Mouse (Mus musculus) midbrain, embryonic 10.5 days (tissue): ENCODE results near the gene Gm2a. TPM values are rescaled to one million over a fixed set of nuclear protein-coding genes. Genes with fewer than 3 reads are reported as not detected.
"Not testable (repeated sequence)": the region's sequence is repeated elsewhere in the genome, so short reads cannot be mapped to it uniquely, and the experiment has no call there.

Source experiments
- DNase-seq: peaks from one replicate; pipeline ENCODE4 v3.0.0-alpha.2; 2017; ENCODE audit warnings: low spot score
- H3K27ac ChIP-seq: fragments of 300-500 bp; sonication (generic); replicated peaks from 2 replicates; pipeline ENCODE4 v1.5.1; 2016; ENCODE audit warnings: mild to moderate bottlenecking
- H3K27me3 ChIP-seq: fragments of 300-500 bp; sonication (generic); 2 replicates; pipeline ENCODE4 v1.6.1; 2016; ENCODE audit warnings: low read depth, mild to moderate bottlenecking; ENCODE audit not compliant: poor library complexity, severe bottlenecking
- H3K36me3 ChIP-seq: fragments of 300-500 bp; sonication (generic); 2 replicates; pipeline ENCODE4 v1.6.1; 2016; ENCODE audit warnings: mild to moderate bottlenecking, moderate library complexity
- H3K4me1 ChIP-seq: fragments of 300-500 bp; sonication (generic); 2 replicates; pipeline ENCODE4 v1.6.1; 2016
- H3K4me3 ChIP-seq: fragments of 300-500 bp; sonication (generic); 2 replicates; pipeline ENCODE4 v1.5.1; 2016; ENCODE audit warnings: mild to moderate bottlenecking, moderate library complexity
- H3K9me3 ChIP-seq: fragments of 300-500 bp; sonication (generic); replicated peaks from 2 replicates; pipeline ENCODE4 v1.6.1; 2016; ENCODE audit warnings: mild to moderate bottlenecking
- WGBS: fragments of 180-500 bp; shearing (Covaris S2); methylation state at CpG from one replicate; pipeline ENCODE4 v1.1.7; 2016; 5-methylcytosine and 5-hydroxymethylcytosine counted together
- polyA plus RNA-seq: library from polyadenylated mRNA; unstranded; fragments of >200 nt; fragmentation: Nextera tagmentation; extraction: Ambion mirVana; gene quantifications from 2 replicates; pipeline ENCODE4 v1.2.1, GENCODE M21; 2016

Gm2a gene
- polyA plus RNA-seq, 1 experiment from 2014 or later = 9.3 TPM

DNA sequence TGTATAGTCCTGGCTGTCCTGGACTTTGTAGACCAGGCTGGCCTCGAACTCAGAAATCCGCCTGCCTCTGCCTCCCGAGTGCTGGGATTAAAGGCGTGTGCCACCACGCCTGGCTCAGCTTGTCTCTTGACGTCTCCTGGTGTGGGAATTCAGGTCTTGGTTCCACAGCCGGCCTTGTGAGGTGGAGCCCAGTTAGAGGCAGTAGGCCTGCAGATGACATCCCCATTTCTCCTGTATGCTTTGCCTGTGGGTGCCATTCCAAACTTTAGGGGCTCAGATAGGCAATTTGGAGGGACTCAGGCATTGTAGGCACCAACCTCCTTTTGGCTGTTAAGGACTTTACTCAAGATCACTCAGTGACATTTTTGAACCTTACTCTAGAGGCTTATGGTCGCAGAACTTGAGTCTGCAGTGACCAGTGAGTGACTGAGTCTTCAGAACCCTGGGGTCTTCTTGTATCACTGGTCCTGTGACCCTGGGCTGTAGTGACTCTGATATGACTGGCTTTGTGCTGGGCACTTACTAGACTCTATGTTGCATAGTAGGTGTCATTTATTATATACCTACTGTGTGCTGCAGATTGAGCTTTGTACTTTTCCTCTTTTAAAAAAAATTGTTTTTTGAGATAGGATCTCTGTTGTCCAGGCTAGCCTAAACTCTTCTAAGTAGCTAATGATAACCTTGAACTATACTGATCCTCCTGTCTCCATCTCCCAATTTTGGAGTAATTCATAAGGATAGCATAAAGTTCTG, 1.3 kb downstream of the Gm2a start:
- Histone ChIP-seq H3K4me1 (peaks cover 33% of the 10 kb centered on the region), H3K27me3 (peaks cover 11% of the 10 kb centered on the region; the same call in 1 of the 2 replicates), H3K36me3 (no peaks in the 10 kb centered on the region), H3K27ac (no peak overlapping the region), H3K9me3 (no peaks in the 10 kb centered on the region), H3K4me3 (no peak overlapping the region)
- 94% methylated on average over 8 of the region's 8 CpGs for WGBS
- no peak for DNase-seq

DNA sequence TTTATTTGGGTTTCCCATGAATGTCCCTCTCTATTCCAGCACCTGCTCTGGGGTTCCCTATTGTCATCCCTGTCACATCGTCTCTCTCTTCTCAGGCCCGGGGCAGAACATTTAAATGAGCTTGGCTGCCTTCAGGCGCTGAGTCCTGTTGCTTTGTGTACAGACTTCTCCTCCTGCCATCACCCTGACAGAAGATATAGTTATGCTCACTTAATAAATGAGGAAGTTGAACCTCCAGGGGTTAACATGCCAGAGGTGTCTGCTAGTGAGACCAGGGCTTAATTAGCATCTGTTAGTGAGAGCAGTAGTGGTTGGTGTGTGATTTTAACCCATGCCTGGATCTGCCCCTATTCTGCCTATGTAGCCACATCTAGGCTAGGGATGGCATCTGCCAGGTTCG, 2.0 kb downstream of the Gm2a start:
- peaks cover 11% of the 10 kb centered on the region; the same call in 1 of the 2 replicates for H3K27me3 ChIP-seq
- no peaks in the 10 kb centered on the region for H3K36me3 ChIP-seq
- no peak overlapping the region for H3K4me3 ChIP-seq
- H3K27ac ChIP-seq = no peak overlapping the region
- peaks cover 33% of the 10 kb centered on the region for H3K4me1 ChIP-seq
- no peak for DNase-seq
- no peaks in the 10 kb centered on the region for H3K9me3 ChIP-seq
- 54% methylated on average over 4 of the region's 4 CpGs for WGBS

DNA sequence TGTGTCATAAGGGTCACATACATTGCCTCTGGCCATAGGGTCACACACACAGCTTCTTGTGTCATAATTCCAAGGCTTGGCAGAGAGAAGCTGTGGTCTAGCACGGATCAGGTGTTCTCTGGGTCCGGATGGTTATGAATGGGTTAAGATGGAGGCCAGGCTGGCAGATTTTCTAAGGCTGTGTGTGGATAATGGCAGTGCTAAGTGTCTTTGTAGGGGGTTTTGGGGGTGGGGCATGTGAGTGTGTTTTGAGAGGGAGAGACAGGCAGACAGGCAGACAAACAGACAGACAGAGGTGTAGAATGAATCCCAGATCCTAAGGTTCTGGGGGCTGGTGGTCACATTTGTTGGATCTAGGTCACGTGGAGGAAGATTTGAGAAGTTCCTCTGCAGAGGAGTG, 4.1 kb downstream of the Gm2a start:
- no peak for DNase-seq
- 0 out of 2 replicates have a peak, but pooled peaks cover 1% of the 10 kb centered on the region for H3K36me3 ChIP-seq
- WGBS = 80% methylated on average over 3 of the region's 3 CpGs
- H3K27me3 ChIP-seq = peaks cover 11% of the 10 kb centered on the region; the same call in 1 of the 2 replicates
- H3K4me1 ChIP-seq = peaks cover 33% of the 10 kb centered on the region
- no peak overlapping the region for H3K27ac ChIP-seq
- H3K4me3 ChIP-seq = no peak overlapping the region
- H3K9me3 ChIP-seq = no peaks in the 10 kb centered on the region

DNA sequence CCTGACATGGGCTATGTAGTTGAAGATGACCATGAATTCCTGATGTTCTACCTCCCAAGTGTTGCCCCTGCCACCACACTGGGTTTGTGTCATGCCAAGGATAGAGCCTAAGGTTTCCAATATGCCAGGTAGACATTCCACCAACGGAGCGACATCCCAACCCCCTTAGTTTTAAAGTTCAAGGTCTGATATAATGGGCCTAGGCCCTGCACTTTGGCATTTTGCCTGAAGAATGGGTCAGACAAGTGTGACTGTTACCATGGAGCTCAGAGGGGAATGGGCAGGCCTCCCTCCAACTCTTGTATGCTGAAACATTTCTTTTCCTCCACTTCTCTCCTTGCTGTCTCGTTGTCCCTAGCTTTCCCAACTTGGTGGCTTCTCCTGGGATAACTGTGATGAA, 5.3 kb downstream of the Gm2a start:
- WGBS = 84% methylated on average over 3 of the region's 3 CpGs
- no peaks in the 10 kb centered on the region for H3K9me3 ChIP-seq
- H3K4me3 ChIP-seq = no peak overlapping the region
- H3K36me3 ChIP-seq = 0 out of 2 replicates have a peak, but pooled peaks cover 3% of the 10 kb centered on the region
- no peak for DNase-seq
- peak overlapping the region; percentile 33; the same call in 1 of the 2 replicates for H3K27ac ChIP-seq
- H3K27me3 ChIP-seq = peaks cover 11% of the 10 kb centered on the region; the same call in 1 of the 2 replicates
- H3K4me1 ChIP-seq = peaks cover 21% of the 10 kb centered on the region

DNA sequence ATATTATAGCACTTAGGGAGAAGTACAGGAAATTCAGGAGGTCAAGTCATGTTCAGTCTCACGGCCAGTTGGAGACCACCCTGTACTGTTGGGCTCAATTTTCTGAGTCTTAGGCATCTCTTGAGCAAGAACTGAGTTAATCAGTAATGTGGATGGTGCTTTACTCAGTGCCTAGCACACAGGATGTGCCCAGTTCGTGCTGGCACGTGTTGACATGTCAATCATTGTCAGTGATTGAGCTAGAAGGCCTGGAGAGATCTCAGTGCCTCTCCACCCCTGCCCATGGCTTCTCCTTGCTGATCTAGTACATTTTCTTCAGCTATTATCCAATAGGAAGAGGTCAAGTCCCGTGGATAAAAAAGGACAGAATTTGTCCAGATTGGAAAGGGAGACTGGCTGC, 7.5 kb downstream of the Gm2a start:
- peaks cover 9% of the 10 kb centered on the region for H3K4me1 ChIP-seq
- H3K36me3 ChIP-seq = 0 out of 2 replicates have a peak, but pooled peaks cover 3% of the 10 kb centered on the region
- WGBS = 85% methylated on average over 4 of the region's 4 CpGs
- no peak overlapping the region for H3K4me3 ChIP-seq
- no peaks in the 10 kb centered on the region for H3K9me3 ChIP-seq
- no peaks in the 10 kb centered on the region for H3K27me3 ChIP-seq
- no peak for DNase-seq
- no peak overlapping the region for H3K27ac ChIP-seq

DNA sequence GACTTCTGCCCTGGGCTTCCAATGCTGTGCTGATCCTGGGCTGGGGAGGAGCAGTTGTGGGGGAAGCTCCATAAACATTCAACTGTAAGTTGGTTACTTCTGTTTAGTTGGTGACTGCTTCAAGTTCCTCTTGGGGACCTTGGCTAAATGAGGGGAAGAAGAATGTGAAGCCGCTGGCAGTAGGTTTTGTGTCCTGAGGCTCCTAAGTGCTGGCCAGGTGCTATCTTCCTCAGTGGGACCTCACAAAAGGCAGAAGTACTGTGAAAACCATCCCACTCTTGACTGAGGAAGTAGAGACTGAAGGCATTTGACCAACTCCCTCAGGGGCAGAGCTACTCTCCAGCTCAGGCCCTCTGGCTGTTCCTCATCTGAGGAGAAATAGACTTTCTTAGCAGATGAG, 8.7 kb downstream of the Gm2a start:
- Histone ChIP-seq H3K9me3 (no peaks in the 10 kb centered on the region), H3K36me3 (0 out of 2 replicates have a peak, but pooled peaks cover 3% of the 10 kb centered on the region), H3K4me3 (no peak overlapping the region), H3K27me3 (no peaks in the 10 kb centered on the region), H3K27ac (no peak overlapping the region), H3K4me1 (peaks cover 9% of the 10 kb centered on the region)
- no peak for DNase-seq
- WGBS = 80% methylated on average over 1 of the region's 1 CpGs

DNA sequence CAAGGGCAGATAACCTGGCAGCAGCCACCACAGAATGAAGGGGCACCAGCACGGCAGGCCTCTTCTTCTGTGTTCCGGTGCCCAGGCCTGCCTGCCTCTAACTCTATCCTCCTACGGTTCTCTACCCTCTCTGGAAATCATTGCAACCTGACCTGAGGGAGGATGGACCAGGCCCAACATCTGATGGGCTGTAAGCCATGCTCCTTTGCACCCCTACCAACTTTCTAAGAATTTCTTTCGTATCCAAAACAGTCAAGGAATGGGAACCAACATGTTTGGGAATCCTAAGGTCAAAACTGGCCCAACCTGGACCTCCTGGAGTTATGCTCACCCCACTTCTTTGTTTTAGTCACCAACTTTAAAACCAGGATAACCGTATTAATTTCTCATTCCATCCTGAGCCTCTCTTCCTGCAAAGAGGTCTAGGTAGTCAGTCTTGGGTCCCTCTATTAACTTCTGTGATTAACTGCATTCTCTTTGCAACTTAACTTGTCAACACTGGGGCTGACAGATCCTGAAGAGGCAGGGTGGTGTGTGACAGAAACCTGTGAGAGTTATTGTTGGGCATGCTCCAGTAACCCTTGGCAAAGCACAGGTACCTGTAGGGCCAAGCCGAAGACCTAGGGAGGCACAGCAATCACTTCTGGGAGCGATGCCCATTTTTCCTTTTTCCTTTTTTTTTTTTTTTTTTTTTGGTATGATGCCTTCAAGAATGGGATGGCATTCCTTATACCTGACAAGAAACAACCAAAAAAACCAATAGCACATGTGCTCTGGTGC, 11.8 kb downstream of the Gm2a start:
- DNase-seq = no peak
- Histone ChIP-seq H3K4me1 (peaks cover 7% of the 10 kb centered on the region), H3K27me3 (no peaks in the 10 kb centered on the region), H3K27ac (no peak overlapping the region), H3K9me3 (no peaks in the 10 kb centered on the region), H3K4me3 (no peak overlapping the region), H3K36me3 (0 out of 2 replicates have a peak, but pooled peaks cover 3% of the 10 kb centered on the region)
- WGBS = 91% methylated on average over 7 of the region's 7 CpGs

DNA sequence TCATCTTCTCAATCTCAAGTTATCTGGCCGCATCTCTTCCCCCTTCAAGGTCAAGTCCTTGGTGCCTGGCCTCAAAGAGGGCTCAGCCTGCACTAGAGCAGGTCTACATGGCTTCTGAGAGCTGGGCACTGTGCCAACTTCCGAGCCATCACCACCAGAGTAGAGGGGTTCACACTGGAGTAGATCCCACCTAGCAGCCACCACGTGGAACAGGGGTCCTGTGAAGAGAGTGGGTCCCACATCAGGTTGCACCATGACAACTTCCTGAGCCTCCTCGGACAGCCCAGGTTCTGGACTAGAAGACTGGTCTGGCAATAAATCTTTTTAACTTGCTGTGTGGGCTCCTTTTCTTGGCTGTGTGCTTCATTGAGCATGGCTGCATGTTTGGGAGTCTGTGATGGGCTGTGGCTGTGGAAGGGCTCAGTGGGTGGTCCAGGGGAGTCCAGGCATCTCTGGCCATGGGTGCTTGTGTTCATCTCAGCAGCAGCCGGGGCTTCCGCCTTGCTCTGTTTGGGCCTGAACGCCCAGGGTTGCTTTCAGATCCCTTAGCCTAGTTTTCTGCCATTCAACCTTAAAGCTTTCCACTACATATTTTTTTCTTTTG, 12.8 kb downstream of the Gm2a start:
- H3K4me1 ChIP-seq = peaks cover 7% of the 10 kb centered on the region

DNA sequence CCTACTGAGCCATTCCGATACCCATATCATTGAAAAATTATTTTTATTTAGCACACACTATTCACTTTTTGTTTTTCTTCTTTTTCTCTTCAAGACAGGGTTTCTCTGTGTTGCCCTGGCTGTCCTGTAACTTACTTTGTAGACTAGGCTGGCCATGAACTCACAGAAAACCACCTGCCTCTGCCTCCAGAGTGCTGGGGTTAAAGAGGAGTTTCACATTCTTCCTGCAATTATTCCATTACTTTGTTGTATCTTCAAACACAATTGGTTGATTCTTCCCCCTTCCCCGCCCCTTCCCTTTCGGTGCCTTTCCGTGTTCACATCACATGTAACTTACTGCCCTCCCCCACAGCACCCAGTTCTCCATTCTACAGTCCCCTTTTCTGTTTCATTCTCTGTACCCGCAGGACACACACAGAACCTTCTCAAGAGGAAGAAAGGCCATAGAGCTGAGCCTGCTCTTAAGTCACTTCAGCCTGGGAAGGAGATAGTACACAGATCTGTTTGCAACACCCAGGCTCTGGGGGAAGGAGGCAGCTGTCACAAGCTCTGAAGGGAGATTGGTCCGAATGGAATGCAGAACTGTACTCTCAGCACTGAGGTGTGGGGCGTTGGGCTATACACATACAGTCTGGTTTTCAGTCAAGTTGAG, 15.4 kb downstream of the Gm2a start:
- Histone ChIP-seq H3K27me3 (no peaks in the 10 kb centered on the region), H3K4me3 (no peak overlapping the region), H3K4me1 (peaks cover 7% of the 10 kb centered on the region), H3K27ac (no peak overlapping the region), H3K9me3 (no peaks in the 10 kb centered on the region), H3K36me3 (no peaks in the 10 kb centered on the region)
- WGBS = 76% methylated on average over 7 of the region's 7 CpGs
- no peak for DNase-seq

More for the DNA sequence above, 12.8 kb downstream of the Gm2a start:
- Histone ChIP-seq H3K9me3 (no peaks in the 10 kb centered on the region), H3K27ac (0 out of 2 replicates have a peak overlapping the region, but pooled peaks have one; percentile 4), H3K4me3 (no peak overlapping the region), H3K27me3 (no peaks in the 10 kb centered on the region), H3K36me3 (0 out of 2 replicates have a peak, but pooled peaks cover 3% of the 10 kb centered on the region)
- DNase-seq = no peak
- WGBS = 84% methylated on average over 7 of the region's 7 CpGs

DNA sequence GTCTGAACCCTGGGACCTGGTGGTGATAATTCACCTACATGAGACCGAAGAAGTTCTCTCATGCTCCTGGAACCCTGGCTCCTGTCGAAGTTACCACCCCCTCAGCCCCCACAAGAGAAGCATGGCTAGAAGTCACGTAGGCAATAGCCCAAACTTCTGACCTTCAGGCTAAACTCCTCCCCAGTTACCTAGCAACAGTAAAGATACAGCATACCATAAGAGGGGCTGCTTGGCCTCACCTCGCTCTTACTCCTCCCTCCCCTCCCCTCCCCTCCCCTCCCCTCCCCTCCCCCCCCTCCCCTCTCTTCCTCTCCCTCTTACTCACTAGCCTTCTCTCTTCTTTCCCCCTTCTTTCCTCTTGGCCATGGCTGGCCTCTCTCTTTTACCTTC, 15.9 kb downstream of the Gm2a start:
- not testable (repeated sequence) for H3K27ac ChIP-seq, H3K4me3 ChIP-seq, H3K4me1 ChIP-seq, H3K9me3 ChIP-seq, H3K36me3 ChIP-seq, H3K27me3 ChIP-seq, DNase-seq
- 44% methylated on average over 4 of the region's 4 CpGs for WGBS

DNA sequence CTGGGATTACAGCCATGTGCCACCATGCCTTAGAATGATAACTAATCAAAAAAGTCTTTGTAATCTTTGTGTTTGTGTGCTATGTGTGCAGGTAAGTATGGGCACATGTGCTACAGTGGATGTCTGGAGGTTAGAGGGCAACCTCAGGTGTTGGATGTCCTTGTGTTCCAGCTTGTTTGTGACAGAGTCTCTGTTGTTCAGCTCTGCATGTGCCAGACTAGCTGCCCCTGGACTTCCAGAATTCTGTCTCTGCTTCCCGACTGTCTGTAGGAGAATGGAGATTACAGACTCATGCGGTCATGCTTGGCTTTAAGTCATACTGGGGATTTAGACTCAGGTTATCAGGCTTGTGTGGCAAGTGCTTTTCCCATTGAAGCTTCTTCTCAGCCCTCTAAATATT, 16.4 kb downstream of the Gm2a start:
- H3K36me3 ChIP-seq = no peaks in the 10 kb centered on the region
- H3K27ac ChIP-seq = no peak overlapping the region
- DNase-seq = no peak
- WGBS = 80% methylated on average over 2 of the region's 2 CpGs
- H3K4me1 ChIP-seq = peaks cover 7% of the 10 kb centered on the region
- no peak overlapping the region for H3K4me3 ChIP-seq
- no peaks in the 10 kb centered on the region; the same call in 1 of the 2 replicates for H3K9me3 ChIP-seq
- H3K27me3 ChIP-seq = no peaks in the 10 kb centered on the region

DNA sequence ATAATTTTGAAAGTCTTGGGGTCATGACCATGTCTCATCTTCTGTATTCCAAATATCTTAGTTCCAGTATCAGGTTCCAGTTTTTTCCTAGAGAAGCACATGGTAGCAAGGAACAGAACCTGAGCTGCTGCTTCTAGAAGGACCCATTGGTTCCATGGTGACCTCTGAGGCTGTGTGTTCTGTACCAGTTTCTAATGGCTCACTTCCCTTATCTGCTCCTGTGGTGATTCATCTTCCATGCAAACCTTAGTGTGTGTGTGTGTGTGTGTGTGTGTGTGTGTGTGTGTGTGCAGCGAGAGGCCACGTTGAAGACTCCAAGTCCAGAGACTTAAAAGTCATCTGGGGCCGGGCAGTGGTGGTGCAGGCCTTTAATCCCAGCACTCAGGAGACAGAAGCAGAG, 18.1 kb downstream of the Gm2a start:
- Histone ChIP-seq H3K36me3 (no peaks in the 10 kb centered on the region), H3K9me3 (peaks cover 6% of the 10 kb centered on the region; the same call in 1 of the 2 replicates), H3K4me1 (peaks cover 7% of the 10 kb centered on the region), H3K27ac (no peak overlapping the region), H3K27me3 (no peaks in the 10 kb centered on the region), H3K4me3 (no peak overlapping the region)
- no peak for DNase-seq
- 95% methylated on average over 3 of the region's 3 CpGs for WGBS
